Mouse (Mus musculus): ENCODE measurements around the gene Klhdc1. TPM values are rescaled to one million over a fixed set of nuclear protein-coding genes. Genes with fewer than 3 reads are reported as not detected.

Gene Klhdc1
- total RNA-seq (2014; rRNA removed; ENCODE audit: low replicate concordance) (4.0 and 9.7 TPM in 2 replicates), polyA plus RNA-seq (2015; fragmentation: Nextera tagmentation; extraction: Ambion mirVana) (19.1 and 24.9 TPM in 2 replicates)

GRCm38 (mm10) chr12:69240876-69241275 is at the start of gene Klhdc1:
Gene Klhdc1 (plus strand): TSS chr12:69241176.
- H3K27ac ChIP-seq (ENCODE audit: low read depth), result peak within 1 kb of the TSS; percentile 83
- H3K9ac ChIP-seq (replicated peaks; ENCODE audit: low read depth, low read length), result peak within 1 kb of the TSS; percentile 88
- ATAC-seq (ENCODE audit: insufficient read depth, low read depth) (no peak), DNase-seq (ENCODE audit: low spot score) (no peak)
- no peak for TF ChIP-seq EP300 (IDR thresholded peaks at IDR 0.05; ENCODE audit: low read depth)
- no peak for TF ChIP-seq CTCF (IDR thresholded peaks at IDR 0.05; ENCODE audit: low read depth)
- H3K4me1 ChIP-seq (ENCODE audit: control insufficient read depth, insufficient read depth), result 0 out of 2 replicates have a peak, but pooled peaks cover 7% of the 10 kb centered on the region
- H3K4me2 ChIP-seq (ENCODE audit: low read depth, low read length), result peak within 1 kb of the TSS; percentile 77
- H3K36me3 ChIP-seq (replicated peaks; ENCODE audit: control insufficient read depth, insufficient read depth, low read length), result no peaks in the 10 kb centered on the region
- no peaks in the 10 kb centered on the region for H3K9me3 ChIP-seq (replicated peaks; ENCODE audit: control insufficient read depth, low read length)
- H3K4me3 ChIP-seq (ENCODE audit: low read depth, low read length), result peak within 1 kb of the TSS; percentile 71
- 70% methylated on average over 6 of the region's 6 CpGs for WGBS
- no peaks in the 10 kb centered on the region for H3K27me3 ChIP-seq (ENCODE audit: control insufficient read depth, insufficient read depth, low read length)

GRCm38 (mm10) chr12:69191396-69191795 is 49.6 kb upstream of the Klhdc1 start:
- H3K9ac ChIP-seq (replicated peaks; ENCODE audit: low read depth, low read length), result no peak overlapping the region
- no peak overlapping the region for H3K4me3 ChIP-seq (ENCODE audit: low read depth, low read length)
- no peak for DNase-seq (ENCODE audit: low spot score)
- no peaks in the 10 kb centered on the region for H3K27me3 ChIP-seq (ENCODE audit: control insufficient read depth, insufficient read depth, low read length)
- WGBS, result 85% methylated on average over 5 of the region's 5 CpGs
- no peak overlapping the region for H3K27ac ChIP-seq (ENCODE audit: low read depth)
- ATAC-seq (ENCODE audit: insufficient read depth, low read depth), result no peak
- no peak for TF ChIP-seq CTCF (IDR thresholded peaks at IDR 0.05; ENCODE audit: low read depth)
- no peak for TF ChIP-seq EP300 (IDR thresholded peaks at IDR 0.05; ENCODE audit: low read depth)
- H3K4me2 ChIP-seq (ENCODE audit: low read depth, low read length), result no peak overlapping the region
- peaks cover 13% of the 10 kb centered on the region for H3K4me1 ChIP-seq (ENCODE audit: control insufficient read depth, insufficient read depth)
- H3K36me3 ChIP-seq (replicated peaks; ENCODE audit: control insufficient read depth, insufficient read depth, low read length), result peaks cover 22% of the 10 kb centered on the region; the same call in 1 of the 2 replicates
- H3K9me3 ChIP-seq (replicated peaks; ENCODE audit: control insufficient read depth, low read length), result no peaks in the 10 kb centered on the region

DNA sequence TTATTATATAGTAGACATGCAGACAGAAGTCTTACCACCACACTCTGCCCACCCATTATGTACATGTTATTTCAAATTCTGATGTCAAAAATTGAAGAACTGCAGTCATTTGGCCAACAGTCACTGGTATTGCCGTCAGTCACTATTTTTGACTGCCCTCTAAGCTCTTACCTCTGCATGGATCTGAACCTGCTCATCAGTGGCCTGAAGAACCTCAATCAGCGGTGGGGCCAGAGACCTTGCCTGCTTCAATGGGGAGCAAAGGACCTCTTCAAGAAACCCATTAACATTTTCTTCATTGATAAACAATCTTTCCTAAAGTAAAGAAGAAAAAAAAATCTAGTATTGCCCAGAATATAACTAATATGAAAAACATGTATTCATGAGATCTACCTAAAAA is 48.3 kb upstream of the Klhdc1 start:
- Histone ChIP-seq H3K36me3 (replicated peaks; ENCODE audit: control insufficient read depth, insufficient read depth, low read length) (0 out of 2 replicates have a peak, but pooled peaks cover 15% of the 10 kb centered on the region), H3K27me3 (ENCODE audit: control insufficient read depth, insufficient read depth, low read length) (no peaks in the 10 kb centered on the region), H3K27ac (ENCODE audit: low read depth) (no peak overlapping the region), H3K4me2 (ENCODE audit: low read depth, low read length) (no peak overlapping the region), H3K9me3 (replicated peaks; ENCODE audit: control insufficient read depth, low read length) (no peaks in the 10 kb centered on the region), H3K4me1 (ENCODE audit: control insufficient read depth, insufficient read depth) (peaks cover 4% of the 10 kb centered on the region; the same call in 1 of the 2 replicates), H3K4me3 (ENCODE audit: low read depth, low read length) (no peak overlapping the region), H3K9ac (replicated peaks; ENCODE audit: low read depth, low read length) (no peak overlapping the region)
- WGBS, result 82% methylated on average over 2 of the region's 2 CpGs
- DNase-seq (ENCODE audit: low spot score) (no peak), ATAC-seq (ENCODE audit: insufficient read depth, low read depth) (no peak)
- TF ChIP-seq EP300 (IDR thresholded peaks at IDR 0.05; ENCODE audit: low read depth) (no peak), CTCF (IDR thresholded peaks at IDR 0.05; ENCODE audit: low read depth) (no peak)

DNA sequence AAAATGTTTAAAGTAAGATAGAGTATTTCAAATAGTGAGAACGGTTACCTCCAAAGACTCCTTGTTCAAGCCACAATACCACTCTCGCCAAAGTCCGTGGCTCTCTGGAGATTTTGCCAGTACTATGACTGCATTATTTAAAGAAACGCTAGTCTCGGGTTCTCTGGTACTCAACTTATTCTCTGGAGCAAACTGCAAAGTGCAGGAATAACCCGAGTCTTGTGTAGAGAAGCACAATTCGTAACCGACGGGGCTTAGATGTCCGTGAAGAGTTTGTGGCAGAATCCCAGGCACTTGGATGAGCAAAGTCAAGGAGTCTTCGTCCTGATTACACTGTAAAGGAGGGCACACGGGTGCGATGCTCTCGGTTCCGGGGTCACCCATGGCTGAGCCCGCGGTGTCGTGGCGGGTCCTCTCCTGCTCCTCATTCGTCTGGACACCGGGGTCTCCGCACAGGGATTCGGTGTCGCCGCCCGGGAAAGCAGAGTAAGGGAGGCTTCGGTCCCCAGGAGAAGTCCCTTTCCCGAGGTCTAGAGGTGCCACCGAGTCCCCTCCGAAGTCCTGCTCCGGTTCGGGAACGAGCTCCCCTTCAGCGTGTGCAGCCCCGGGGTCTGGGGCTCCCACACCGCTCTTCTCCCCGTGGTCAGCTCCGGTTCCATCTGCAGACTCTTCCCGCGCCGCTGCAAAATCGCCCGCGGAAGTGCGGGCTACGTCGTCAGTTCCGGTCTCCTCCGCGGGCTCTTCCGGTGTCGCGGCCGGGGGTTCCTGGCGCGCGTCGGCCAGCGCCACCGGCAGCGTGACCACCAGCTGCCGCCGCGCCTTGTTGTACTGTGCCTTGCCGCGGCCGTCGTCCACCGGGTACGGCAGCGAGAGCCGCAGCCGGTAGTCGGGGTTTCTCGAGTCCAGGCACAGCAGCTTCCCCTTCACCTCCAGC is 44.3 kb upstream of the Klhdc1 start, which contains the start of gene Gm49383:
TSS of gene Gm49383 (minus strand) at position 661 of the 934 bp plus-strand sequence.
- Histone ChIP-seq H3K4me2 (ENCODE audit: low read depth, low read length) (peak within 1 kb of the TSS; percentile 93), H3K27me3 (ENCODE audit: control insufficient read depth, insufficient read depth, low read length) (no peaks in the 10 kb centered on the region), H3K27ac (ENCODE audit: low read depth) (peak within 1 kb of the TSS; percentile 86), H3K36me3 (replicated peaks; ENCODE audit: control insufficient read depth, insufficient read depth, low read length) (peaks cover 10% of the 10 kb centered on the region), H3K4me1 (ENCODE audit: control insufficient read depth, insufficient read depth) (peaks cover 4% of the 10 kb centered on the region; the same call in 1 of the 2 replicates), H3K9me3 (replicated peaks; ENCODE audit: control insufficient read depth, low read length) (no peaks in the 10 kb centered on the region), H3K4me3 (ENCODE audit: low read depth, low read length) (peak within 1 kb of the TSS; percentile 99), H3K9ac (replicated peaks; ENCODE audit: low read depth, low read length) (peak within 1 kb of the TSS; percentile 86)
- peak; percentile 85 for DNase-seq (ENCODE audit: low spot score)
- no peak for TF ChIP-seq EP300 (IDR thresholded peaks at IDR 0.05; ENCODE audit: low read depth)
- ATAC-seq (ENCODE audit: insufficient read depth, low read depth), result peak; percentile 78
- under 1% methylated on average over 75 of the region's 75 CpGs for WGBS

DNA sequence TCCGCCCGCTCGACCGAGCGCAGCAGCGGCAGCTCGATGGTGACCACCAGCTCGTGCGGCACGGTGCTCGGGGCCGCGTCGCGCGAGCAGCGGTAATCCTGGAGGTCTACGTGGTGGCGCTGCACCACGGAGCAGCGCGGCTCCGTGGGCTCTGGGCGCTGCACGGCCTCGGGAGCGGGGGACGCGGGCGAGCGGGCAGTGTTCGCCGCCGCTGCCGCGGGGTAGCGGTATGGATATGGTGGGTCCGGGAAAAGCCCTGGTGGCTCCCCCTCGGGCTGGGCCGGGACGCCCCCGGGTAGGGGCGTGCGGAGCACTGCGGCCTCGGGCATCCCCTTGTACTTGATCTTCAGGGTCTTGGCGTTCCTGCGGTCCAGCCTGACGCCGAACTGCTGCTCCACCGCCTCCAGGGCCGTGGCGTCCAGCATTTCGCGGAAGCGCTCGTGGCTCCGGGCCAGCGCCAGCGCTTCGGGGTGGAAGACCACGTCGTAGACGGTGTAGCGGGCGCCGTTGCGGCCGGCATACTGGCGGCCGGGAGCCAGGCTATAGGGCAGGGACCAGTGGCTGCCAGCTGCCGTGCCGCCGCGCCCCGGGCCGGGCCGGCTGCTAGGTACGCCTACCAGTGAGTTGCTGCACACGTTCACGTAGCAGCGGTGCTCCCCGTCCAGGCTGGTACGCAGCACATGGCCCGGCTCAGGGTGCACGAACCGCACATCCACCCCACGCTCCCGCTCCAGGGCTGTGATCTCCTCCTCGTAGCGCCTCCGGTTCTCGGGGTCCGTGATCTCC is 43.4 kb upstream of the Klhdc1 start:
- Histone ChIP-seq H3K4me1 (ENCODE audit: control insufficient read depth, insufficient read depth) (peaks cover 4% of the 10 kb centered on the region; the same call in 1 of the 2 replicates), H3K4me3 (ENCODE audit: low read depth, low read length) (peak overlapping the region; percentile 99), H3K9me3 (replicated peaks; ENCODE audit: control insufficient read depth, low read length) (no peaks in the 10 kb centered on the region), H3K9ac (replicated peaks; ENCODE audit: low read depth, low read length) (peak overlapping the region; percentile 86), H3K36me3 (replicated peaks; ENCODE audit: control insufficient read depth, insufficient read depth, low read length) (peaks cover 18% of the 10 kb centered on the region), H3K27me3 (ENCODE audit: control insufficient read depth, insufficient read depth, low read length) (no peaks in the 10 kb centered on the region), H3K27ac (ENCODE audit: low read depth) (peak overlapping the region; percentile 86), H3K4me2 (ENCODE audit: low read depth, low read length) (peak overlapping the region; percentile 93)
- ATAC-seq (ENCODE audit: insufficient read depth, low read depth) (peak; percentile 64), DNase-seq (ENCODE audit: low spot score) (peak; percentile 25)
- WGBS, result under 1% methylated on average over 89 of the region's 94 CpGs
- TF ChIP-seq EP300 (IDR thresholded peaks at IDR 0.05; ENCODE audit: low read depth) (no peak), CTCF (IDR thresholded peaks at IDR 0.05; ENCODE audit: low read depth) (no peak)

Measured in heart, postnatal 0 days (tissue).